Mouse (Mus musculus) ovary, postnatal 10 days (tissue): Measurements from ENCODE around the gene Memo1.
A peak's percentile ranks its signal among the peaks of the same experiment; 100 is the strongest.

Experiments
- DNase-seq: peaks from one replicate; pipeline ENCODE4 v3.0.0; 2022; ENCODE audit warnings: low spot score

Gene Memo1

DNA sequence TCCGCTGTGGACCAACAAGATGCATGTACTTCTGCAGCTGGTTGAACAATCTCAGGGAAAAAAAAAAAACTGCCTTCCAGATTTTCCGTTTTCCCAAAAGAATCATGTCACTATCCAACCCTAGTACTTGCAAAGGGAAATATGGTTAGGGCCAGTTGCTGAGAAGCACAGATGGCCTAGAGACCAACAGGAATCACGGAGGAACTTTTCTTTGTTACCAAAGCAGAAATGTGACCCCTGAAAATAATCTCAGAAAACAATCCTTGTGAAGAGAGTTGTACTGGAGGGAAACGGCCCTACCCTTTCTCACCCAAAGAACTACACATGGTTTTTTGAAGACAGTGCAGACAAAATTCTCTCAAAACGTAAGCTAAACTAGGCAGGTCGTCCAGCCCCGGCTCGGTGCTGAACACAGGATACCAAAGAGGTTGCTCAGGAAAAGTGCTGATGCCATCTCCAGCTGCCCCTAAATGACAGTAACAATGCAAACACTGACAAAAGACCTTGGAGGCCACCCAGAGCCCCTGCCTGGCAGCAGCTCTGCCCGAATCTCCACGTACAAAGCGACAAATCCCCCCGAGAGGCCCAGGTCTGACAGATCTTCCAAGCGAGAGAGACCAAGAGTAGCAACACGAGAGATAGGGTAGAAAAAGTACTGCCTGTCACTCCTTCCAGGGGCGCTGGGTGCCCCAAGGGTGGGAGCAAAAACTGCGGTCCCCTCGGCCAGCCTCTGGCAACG lies 1.5 kb downstream of the Memo1 start:
- peak; percentile 16 for DNase-seq

DNA sequence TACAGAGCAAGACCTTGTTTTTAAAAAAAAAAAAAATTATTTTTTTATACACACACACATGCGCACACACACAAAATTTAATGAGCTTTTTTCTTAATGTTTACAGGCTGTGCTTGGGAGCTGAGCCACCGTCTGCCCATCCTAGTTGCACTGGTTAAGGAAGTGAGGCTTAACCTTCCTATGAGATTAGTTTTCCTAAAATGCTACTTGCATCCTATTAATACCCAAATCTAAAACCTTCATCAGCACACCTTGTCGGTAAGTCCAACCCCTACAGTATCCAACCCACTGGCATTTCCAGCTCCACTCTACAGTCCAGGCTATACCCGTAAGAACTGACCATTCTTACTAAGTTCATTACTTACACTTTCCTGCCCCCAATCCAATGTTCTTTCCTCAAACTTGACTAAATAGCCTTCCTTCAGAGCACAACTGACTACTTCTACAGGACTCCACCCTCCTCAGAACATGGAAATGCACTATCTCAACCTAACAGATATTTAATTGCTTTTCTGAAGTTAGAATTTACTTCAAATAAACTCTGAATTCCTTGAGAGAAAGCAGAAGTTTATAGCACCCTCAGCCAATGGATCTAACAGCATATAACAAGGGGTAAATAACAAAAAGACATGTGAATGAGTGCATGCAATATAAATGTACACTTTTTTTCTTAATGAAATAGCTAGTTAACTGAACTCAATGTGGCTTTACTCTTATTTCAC lies 3.5 kb downstream of the Memo1 start:
- no peak for DNase-seq

DNA sequence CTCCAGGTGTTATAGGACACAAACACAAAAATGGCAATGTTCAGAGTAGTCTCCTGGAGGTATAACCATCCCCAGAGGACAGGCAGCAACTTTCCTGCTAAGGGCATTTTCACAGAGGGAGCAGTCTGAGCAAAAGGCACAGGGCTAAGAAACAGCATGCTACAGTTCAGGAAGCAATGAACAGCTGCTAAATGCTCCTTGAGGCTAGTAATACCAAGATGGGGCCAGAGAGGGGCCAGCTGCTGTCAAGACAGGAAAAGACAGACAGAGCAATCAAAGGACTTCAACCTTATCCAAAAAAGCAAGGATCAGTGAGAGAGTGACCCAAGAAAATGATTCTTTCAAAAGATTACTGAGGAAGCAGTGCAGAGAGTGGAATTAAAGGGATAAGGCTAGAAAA lies 4.5 kb downstream of the Memo1 start:
- DNase-seq, result no peak

DNA sequence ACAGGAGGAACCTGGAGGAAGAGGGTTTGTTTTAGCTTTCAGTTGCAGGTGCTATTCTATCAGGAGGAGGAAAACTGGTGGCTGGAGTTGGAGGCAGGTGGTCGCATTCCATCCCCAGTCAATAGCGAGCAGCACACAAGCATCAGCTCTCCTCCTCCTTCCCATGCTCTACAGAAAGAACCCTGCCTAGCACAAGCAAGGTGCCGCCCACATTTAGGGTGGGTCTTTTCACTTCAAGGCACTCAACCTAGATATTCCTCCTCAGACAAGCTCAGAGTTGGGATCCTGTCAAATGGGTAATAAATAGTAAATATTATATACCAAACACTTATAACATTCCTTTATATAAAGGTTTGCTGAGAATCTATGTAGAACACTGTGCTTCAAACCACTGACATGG lies 5.1 kb downstream of the Memo1 start:
- no peak for DNase-seq

DNA sequence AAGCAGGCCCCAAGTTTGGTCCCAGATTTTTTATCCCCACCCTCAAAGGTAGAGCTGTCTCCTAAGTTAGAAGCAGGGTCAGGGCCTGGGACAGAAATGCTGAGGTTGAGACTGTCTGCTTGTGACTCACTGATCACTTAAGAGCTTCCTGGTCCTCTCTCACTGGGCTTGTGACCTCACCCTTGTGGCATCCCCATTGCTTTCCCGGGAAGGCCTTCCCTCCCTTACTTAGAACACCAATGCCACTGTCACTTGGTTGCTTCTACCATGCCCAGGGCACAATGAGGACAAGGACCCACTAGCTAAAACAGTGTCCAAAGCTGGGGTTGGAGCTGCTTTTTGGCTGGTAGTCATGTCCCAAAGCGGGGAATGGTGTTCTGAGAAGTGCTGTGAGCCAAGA lies 6.7 kb downstream of the Memo1 start:
- no peak for DNase-seq

DNA sequence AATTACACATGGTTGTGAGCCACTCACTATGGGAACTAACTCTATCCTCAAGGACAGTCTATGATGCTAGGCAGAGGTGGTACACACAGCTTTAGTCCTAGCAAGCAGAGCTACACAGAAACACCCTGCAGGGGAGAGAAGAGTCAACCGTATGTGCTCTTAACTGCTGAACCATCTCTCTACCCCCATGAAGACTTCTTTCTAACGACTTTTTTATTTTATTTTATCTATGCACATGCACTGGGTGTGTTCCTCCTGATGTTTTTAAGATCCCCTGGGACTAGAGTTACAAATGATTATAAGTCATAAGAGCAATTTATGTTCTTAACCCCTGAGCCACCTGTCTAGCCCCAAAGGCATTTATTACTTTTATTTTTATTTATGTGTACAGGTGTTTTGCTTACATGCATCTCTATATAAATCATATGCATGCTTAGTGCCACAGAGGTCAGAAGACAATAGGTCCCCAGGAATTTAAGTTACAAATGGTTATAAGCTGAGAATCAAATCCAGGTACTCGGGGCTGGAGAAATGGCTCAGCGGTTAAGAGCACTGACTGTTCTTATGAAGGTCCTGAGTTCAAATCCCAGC lies 9.1 kb downstream of the Memo1 start:
- DNase-seq, result no peak

DNA sequence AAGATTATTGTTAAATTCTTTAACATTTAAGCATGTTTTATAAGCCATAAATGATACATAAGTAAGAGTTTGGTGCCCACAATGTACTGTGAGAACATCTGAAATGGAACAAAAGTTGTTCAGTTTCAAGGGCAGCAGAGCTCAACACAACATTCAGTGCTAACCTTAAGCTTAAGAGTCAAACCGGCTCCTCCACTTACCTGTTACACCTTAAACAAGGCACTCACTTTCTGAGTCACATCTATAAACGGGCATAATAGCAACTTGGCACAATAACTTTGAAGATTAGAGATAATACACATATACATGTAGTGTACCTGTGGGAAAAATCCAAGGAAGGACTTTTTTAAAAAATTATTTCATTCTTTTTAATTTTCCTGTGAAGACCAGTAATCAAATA lies 9.6 kb downstream of the Memo1 start:
- DNase-seq, result no peak

DNA sequence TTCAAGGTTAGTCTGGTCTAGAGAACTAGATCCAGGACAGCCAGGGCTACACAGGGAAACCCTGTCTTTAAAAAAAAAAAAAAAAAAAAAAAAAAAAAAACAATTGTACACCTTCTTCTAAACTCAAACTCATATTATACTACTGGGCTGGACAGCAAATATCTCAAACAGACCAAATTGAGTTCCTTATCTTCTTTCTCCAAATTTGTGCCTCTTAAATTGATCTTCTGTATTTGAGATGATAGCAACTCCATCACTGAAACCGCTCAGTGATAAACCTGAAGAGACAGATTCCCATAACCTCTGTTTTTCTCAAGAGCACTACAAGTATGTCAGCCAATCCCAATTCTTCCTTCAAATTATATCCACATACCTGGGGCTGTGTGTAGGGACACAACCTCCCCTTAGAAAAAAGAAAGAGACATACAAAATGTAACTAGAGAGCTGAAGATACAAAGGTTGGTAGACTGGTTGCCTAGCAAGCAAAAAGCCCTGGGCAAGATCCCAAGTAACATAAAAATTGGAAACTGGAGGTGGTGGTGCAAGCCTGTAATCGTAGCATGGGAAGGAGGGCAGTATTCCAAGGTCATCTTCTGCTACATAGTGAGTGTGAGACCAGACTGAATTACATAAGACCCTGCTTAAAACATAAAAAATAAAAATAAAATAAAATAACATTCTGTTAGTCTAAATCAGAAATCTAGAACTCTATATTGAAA lies 10.8 kb downstream of the Memo1 start:
- no peak for DNase-seq

DNA sequence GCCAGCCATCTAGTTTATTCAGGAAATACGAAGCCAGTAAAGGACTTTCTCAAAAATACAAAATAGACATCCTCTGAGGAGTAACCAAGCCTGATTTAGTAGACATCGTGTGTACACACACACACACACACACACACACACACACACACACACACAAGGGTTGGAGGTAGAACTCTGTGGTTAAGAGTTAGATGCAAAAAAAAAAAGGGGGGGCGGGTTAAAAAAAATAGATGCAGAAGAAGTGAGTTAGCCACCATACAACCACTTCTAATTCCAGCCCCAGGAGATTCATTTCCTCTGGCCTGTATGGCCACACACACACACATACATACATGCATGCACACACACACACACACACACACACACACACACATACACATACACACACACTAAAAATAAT lies 13.3 kb downstream of the Memo1 start:
- no peak for DNase-seq

DNA sequence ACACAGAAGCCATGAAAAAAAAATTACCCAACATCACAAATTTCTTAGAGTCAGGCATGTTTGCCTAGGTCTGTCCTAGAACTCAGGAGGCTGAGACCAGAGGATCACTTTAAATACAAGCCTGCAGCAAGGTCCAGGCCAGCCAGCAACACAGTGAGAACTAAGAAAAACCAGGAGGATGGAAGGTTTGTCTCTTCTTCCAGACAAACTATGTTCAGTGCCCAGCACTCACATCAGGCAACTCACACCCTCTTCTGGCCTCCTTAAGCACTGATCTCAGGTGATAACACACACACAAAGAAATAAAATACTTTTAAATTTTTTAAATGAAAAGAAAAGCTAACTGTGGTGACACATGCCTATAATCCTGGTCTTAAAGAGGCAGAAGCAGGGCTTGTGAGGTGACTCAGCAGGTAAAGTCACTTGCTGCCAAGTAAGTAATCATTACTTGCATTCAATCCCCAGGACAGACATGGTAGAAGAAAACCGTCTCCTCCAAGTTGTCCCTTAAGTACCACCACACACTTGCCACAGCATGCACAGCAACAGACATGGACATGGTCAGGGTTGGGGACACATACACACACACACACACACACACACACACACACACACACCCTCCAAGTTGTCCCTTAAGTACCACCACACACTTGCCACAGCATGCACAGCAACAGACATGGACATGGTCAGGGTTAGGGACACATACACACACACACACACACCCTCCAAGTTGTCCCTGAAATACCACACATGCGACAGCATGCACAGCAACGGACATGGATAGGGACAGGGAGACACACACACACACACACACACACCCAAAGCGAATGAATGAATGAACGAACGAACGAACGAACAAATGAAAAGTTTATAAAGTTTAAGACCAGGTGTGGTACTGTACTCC lies 16.1 kb downstream of the Memo1 start:
- no peak for DNase-seq

DNA sequence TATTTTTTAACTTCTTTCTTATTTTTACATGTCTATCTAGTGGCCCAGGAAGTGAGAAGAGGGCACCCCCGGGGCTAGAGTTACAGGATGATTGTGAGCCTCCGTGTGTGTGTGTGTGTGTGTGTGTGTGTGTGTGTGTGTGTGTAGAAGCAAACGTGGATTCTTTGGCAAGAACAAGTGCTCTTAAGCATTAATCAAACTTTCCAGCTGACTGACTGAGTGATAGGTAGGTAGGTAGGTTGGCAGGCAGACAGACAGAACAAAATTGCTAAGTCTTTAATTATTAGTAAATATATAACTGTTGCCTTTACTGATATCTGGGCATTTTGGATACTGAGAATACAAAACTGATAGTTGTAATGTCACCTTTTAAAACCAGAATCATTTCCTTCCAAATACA lies 20.9 kb downstream of the Memo1 start:
- no peak for DNase-seq

DNA sequence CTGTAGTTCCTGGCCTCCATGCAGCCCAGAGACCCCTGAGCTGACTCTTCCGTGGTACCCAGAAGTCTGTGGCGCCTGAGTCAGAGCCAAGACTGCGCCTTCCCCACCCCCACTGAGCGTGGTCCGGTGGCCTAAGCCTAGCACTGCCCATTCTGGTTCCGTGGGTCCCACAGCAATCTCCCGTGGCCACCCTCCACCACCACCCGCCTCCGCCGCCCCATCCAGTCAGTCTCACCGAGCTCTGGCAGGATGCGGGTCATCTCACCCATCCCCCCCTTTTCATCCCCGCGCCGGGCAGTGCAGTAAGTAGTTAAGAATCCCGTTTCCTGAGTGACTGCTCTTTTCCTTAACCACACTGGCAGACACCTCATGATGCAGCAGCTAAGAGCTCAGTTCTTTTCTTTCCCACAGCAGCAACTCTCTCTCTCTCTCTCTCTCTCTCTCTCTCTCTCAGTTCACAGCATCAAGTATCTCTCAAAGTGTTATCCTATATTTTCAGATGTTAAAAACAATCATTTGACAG lies 22.6 kb downstream of the Memo1 start:
- DNase-seq, result no peak

DNA sequence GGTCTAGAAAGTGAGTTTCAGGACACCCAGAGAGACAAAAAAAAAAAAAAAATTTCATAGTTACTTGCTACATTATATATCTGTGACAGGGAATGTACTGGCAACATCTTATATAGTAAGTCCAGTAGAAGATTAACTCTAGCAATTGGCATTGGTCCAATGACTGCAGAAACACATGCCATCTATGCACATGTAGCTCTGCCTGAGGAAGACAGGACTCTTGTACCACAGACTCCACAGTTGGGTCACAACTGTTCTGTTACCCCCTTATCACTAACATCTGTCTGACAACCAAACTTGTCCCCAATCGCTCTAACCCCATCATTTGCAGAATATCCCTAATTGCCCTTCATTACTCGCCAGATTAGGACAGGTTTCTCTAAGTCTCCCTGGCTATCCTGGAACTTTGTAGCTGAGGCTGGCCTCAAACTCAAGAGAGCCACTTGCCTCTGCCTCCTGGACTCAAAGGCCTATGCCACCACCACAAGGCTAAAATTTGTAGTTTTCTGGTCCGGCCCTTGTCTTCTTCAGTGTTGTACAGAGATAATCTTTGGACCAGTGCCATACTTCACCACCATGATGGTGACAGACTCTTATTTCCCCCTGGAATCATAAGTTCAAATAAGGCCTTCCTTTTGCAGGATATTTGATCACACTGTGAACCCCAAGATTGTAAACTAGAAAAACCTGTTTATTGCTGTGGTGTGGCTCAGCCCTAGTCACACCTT lies 23.6 kb downstream of the Memo1 start:
- DNase-seq, result no peak

DNA sequence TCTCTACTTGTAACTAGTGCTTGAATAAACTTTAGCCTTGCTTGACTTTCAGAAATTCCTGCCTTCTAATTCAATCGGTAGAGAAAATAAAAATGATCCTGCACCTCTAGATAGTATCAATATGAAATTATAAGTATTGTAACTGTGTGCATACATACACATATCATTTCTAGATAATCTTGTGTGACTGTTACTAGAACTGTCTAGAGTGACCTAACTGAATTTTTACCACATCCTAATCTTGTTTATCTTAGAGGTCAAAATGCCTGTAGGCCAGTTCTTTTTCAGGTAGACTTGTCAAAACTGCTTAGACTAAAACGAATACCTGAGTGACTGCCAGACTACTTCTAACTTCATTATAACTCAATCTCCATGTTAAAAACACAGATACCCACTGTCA lies 25.1 kb downstream of the Memo1 start:
- no peak for DNase-seq

DNA sequence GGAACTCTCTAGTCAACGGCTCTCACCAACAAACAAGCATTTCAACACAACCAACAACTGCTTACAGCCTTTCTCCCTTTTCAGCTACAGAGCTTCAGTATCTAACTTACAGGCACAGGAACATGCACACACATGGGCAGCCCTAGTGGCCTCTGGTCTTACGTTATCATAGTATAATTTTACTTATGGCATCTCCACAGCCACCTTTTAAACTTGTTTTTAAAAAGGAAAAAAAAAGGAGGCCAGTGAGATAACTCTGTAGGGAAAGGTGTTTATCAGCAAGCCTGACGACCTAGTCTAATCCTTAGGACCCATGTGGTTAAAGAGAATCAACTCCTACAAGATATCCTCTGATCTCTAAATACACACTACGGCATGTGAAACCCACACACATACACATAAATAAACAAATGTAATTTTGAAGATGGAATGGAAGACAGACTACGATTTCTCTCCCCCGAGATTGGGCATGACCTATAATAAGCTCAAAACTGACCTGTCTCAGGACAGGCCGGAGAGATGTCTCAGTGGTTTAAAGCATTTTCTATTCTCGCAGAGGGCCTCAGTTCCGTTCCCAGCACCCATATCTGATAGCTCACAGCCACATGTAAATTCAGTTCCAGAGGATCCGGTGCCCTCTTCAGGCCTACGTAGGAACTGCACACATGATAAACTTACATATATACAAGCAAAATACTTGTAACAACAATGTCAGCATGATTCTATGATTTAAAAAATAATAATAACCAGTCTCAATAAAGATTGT lies 27.7 kb downstream of the Memo1 start:
- DNase-seq, result no peak

DNA sequence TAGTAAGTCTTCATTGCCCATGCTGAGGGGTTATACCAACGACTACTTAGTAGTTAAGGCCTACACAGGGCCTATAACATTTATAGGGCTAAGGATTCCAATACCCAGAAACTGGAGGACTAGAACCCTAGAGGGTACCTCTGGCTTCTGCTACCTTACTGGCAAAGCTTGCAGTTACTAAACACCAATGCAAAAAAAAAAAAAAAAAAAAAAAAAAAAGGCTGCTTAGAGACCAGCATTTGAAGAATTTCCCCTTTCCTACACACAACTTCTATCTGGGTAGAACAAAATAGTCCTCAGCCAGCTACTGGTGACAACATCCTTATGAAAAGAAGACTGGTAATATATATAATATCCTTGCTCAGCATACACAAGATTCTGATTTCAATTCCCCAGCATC lies 29.7 kb downstream of the Memo1 start:
- no peak for DNase-seq

DNA sequence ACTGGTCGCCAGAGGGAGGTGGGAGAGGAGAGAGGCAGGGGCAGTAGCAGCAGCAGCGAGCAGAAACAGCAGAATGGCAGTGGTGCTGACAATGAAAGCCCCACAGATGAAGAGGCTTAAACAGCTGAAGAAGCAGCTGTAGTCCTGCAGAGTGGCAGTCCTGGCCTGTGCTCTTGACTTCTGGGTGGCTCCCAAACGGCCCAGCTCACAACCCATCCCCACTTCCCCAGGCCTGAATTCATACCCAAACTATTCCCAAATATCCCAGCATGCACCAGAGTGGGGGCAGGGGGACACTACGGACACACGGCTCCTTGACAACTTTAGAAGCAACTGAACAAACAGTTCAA lies 30.2 kb downstream of the Memo1 start:
- DNase-seq, result no peak

DNA sequence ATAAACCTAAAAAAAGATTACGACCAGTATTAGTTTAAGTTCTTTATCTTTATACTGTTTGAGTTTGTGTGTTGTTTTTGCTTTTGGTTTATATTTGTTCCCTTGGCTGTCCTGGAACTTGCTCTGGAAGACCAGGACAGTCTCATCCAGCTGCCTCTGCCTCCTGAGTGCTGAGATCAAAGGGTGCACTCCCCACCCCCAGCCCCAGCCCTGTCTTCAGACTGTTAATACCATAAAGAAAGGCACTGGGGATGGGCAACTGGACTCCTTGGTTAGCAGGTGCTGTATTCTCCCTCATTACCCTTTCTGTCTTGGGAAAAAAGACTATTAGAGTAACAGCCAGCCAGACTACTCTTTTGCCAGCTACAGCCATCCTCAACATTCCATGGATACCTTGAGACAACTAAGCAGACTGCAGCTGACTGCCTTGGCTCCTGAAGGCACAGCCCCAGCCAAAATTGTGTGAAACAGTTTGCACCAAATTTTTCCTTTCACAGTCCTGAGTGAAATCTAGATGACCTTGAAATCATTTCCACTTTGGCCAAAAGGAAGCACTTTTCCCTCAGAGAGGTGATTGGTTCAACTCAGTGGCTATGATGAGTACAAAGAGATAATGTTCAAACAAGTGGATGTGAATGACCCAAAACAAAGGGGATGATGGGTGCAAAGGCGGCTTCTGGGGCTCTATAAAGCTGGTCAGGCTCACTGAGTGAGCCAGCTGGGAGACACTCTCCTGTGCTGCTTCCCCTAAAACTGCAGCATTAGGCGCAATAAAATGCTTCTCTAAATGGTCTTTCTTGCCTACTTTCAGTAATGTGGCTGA lies 30.8 kb downstream of the Memo1 start:
- DNase-seq, result no peak

DNA sequence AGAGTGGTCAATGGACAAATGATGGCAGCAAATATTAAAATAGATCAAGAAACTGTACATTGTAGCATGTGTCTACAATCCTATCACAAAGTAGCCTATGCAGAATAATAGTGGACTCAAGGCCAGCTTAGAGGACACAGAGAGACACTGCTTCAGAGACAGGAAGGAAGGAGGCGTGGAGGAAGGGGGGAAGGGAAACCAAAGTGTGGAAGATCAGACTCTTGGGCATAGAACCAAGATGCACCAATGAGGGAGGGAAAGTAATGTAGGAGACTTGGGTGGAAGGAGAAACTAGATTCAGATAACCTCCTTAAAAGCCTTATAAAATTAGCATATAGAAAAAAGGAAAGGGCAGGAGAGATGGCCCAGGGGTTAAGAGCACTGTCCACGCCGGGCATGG lies 32.9 kb downstream of the Memo1 start:
- no peak for DNase-seq
